Mouse (Mus musculus): ENCODE data around the gene Tbc1d30.

Tbc1d30 gene

GRCm38 (mm10) chr10:121314186-121314585 lies 36.9 kb downstream of the Tbc1d30 start:
- no peak for DNase-seq (ENCODE audit: low read depth, low spot score)

GRCm38 (mm10) chr10:121313049-121313448 lies 38.0 kb downstream of the Tbc1d30 start:
- no peak for DNase-seq (ENCODE audit: low read depth, low spot score)

- DNase-seq (ENCODE audit: low read depth, low spot score): no peak
These were observed 40.4 kb downstream of the Tbc1d30 start for GRCm38 (mm10) chr10:121310511-121311221.

- DNase-seq (ENCODE audit: low read depth, low spot score): no peak
These were observed 41.1 kb downstream of the Tbc1d30 start for GRCm38 (mm10) chr10:121309801-121310510.

GRCm38 (mm10) chr10:121309123-121309655 lies 41.9 kb downstream of the Tbc1d30 start:
- no peak for DNase-seq (ENCODE audit: low read depth, low spot score)

- no peak for DNase-seq (ENCODE audit: low read depth, low spot score)
These were observed 45.6 kb downstream of the Tbc1d30 start for GRCm38 (mm10) chr10:121305441-121305840.

GRCm38 (mm10) chr10:121303559-121303958 lies 47.5 kb downstream of the Tbc1d30 start:
- no peak for DNase-seq (ENCODE audit: low read depth, low spot score)

- DNase-seq (ENCODE audit: low read depth, low spot score): no peak
These were observed 49.2 kb downstream of the Tbc1d30 start for GRCm38 (mm10) chr10:121301868-121302267.

GRCm38 (mm10) chr10:121300659-121301058 lies 50.4 kb downstream of the Tbc1d30 start:
- no peak for DNase-seq (ENCODE audit: low read depth, low spot score)

GRCm38 (mm10) chr10:121297054-121297701 lies 53.9 kb downstream of the Tbc1d30 start:
- DNase-seq (ENCODE audit: low read depth, low spot score): no peak

- no peak for DNase-seq (ENCODE audit: low read depth, low spot score)
These were observed 56.6 kb downstream of the Tbc1d30 start for GRCm38 (mm10) chr10:121294471-121294870.

- DNase-seq (ENCODE audit: low read depth, low spot score): no peak
These were observed 57.2 kb downstream of the Tbc1d30 start for GRCm38 (mm10) chr10:121293829-121294228.

GRCm38 (mm10) chr10:121291272-121291917 lies 59.7 kb downstream of the Tbc1d30 start:
- DNase-seq (ENCODE audit: low read depth, low spot score): no peak

- no peak for DNase-seq (ENCODE audit: low read depth, low spot score)
These were observed 60.4 kb downstream of the Tbc1d30 start for GRCm38 (mm10) chr10:121290682-121291078.

GRCm38 (mm10) chr10:121289970-121290681 lies 61.0 kb downstream of the Tbc1d30 start:
- no peak for DNase-seq (ENCODE audit: low read depth, low spot score)

GRCm38 (mm10) chr10:121282926-121283325 lies 68.2 kb downstream of the Tbc1d30 start:
- DNase-seq (ENCODE audit: low read depth, low spot score): no peak

GRCm38 (mm10) chr10:121282436-121282835 lies 68.6 kb downstream of the Tbc1d30 start:
- no peak for DNase-seq (ENCODE audit: low read depth, low spot score)

GRCm38 (mm10) chr10:121280943-121281342 lies 70.1 kb downstream of the Tbc1d30 start:
- no peak for DNase-seq (ENCODE audit: low read depth, low spot score)

- DNase-seq (ENCODE audit: low read depth, low spot score): no peak
These were observed 74.0 kb downstream of the Tbc1d30 start for GRCm38 (mm10) chr10:121277022-121277471.

- no peak for DNase-seq (ENCODE audit: low read depth, low spot score)
These were observed 76.1 kb downstream of the Tbc1d30 start for GRCm38 (mm10) chr10:121274964-121275363.

GRCm38 (mm10) chr10:121271002-121271401 lies 80.1 kb downstream of the Tbc1d30 start:
- no peak for DNase-seq (ENCODE audit: low read depth, low spot score)

Measured in WW6 (cell line).